Mouse (Mus musculus) G1E (cell line): ENCODE results near the gene Rnf166.

Experiments used
- CTCF ChIP-seq: IDR thresholded peaks from 2 replicates; pipeline ENCODE4 v1.5.1; 2012; ENCODE audit warnings: low read depth, low read length, inconsistent platforms, mixed read lengths
- GATA1 ChIP-seq: IDR thresholded peaks from 2 replicates; pipeline ENCODE4 v1.6.1; 2012; ENCODE audit warnings: borderline replicate concordance, low read length, inconsistent platforms, mixed read lengths
- TAL1 ChIP-seq: conservative IDR thresholded peaks from 2 replicates; pipeline ENCODE4 v1.6.1; 2012; ENCODE audit warnings: low read depth, low read length, inconsistent platforms, mixed read lengths

GRCm38 (mm10) chr8:122463651-122464640 lies 11.9 kb downstream of the Rnf166 start:
- TF ChIP-seq CTCF (no peak), TAL1 (no peak), GATA1 (no peak)
